Mouse (Mus musculus) megakaryocyte, embryonic 14.5 days (primary cell): ENCODE measurements at regions not wholly inside any gene's neighbourhood (a gene's known extent, or its start where the extent isn't known, plus 50 kb on each side); places are given as distances from the start of the nearest gene placed in this dataset.

Experiments used
- H3K27me3 ChIP-seq: replicated peaks from 2 replicates; pipeline ENCODE3; 2012; ENCODE audit warnings: inconsistent platforms
- H3K36me3 ChIP-seq: replicated peaks from 2 replicates; pipeline ENCODE3; 2012; ENCODE audit warnings: low read length, inconsistent platforms, mixed read lengths
- H3K4me1 ChIP-seq: 2 replicates; pipeline ENCODE4 v1.6.1; 2012; ENCODE audit warnings: inconsistent platforms
- H3K4me3 ChIP-seq: replicated peaks from 2 replicates; pipeline ENCODE3; 2012; ENCODE audit warnings: moderate library complexity, mild to moderate bottlenecking, inconsistent platforms
- H3K9me3 ChIP-seq: 2 replicates; pipeline ENCODE4 v1.6.1; 2012; ENCODE audit warnings: inconsistent platforms
- FLI1 ChIP-seq: IDR thresholded peaks from 2 replicates; pipeline ENCODE4 v1.6.1; 2012; ENCODE audit warnings: low read length, inconsistent platforms, mixed read lengths
- GATA1 ChIP-seq: IDR thresholded peaks from 3 replicates; pipeline ENCODE4 v1.6.1; 2012; ENCODE audit warnings: mixed read lengths, low read length, inconsistent platforms, borderline replicate concordance

GRCm38 (mm10) chr9:52359416-52359815 lies 191.0 kb upstream of the Zc3h12c start:
- no peaks in the 10 kb centered on the region for H3K27me3 ChIP-seq
- no peak overlapping the region for H3K4me3 ChIP-seq
- TF ChIP-seq FLI1 (no peak), GATA1 (no peak)
- peaks cover 65% of the 10 kb centered on the region for H3K4me1 ChIP-seq
- no peaks in the 10 kb centered on the region for H3K9me3 ChIP-seq
- H3K36me3 ChIP-seq: no peaks in the 10 kb centered on the region

- H3K4me1 ChIP-seq: peaks cover 62% of the 10 kb centered on the region
These were observed 188.2 kb upstream of the Zc3h12c start for GRCm38 (mm10) chr9:52356549-52356948.

GRCm38 (mm10) chr9:52355187-52355982 lies 187.0 kb upstream of the Zc3h12c start:
- no peak for TF ChIP-seq FLI1
- TF ChIP-seq GATA1: no peak
- no peaks in the 10 kb centered on the region for H3K27me3 ChIP-seq
- H3K4me1 ChIP-seq: peaks cover 57% of the 10 kb centered on the region
- no peak overlapping the region for H3K4me3 ChIP-seq
- H3K36me3 ChIP-seq: no peaks in the 10 kb centered on the region
- H3K9me3 ChIP-seq: no peaks in the 10 kb centered on the region

More at GRCm38 (mm10) chr9:52356549-52356948, 188.2 kb upstream of the Zc3h12c start:
- Histone ChIP-seq H3K36me3 (no peaks in the 10 kb centered on the region), H3K9me3 (no peaks in the 10 kb centered on the region), H3K4me3 (peak overlapping the region; percentile 69), H3K27me3 (no peaks in the 10 kb centered on the region)
- TF ChIP-seq FLI1: no peak
- no peak for TF ChIP-seq GATA1

GRCm38 (mm10) chr9:52348536-52349527 lies 180.5 kb upstream of the Zc3h12c start:
- TF ChIP-seq FLI1: no peak
- no peak for TF ChIP-seq GATA1
- Histone ChIP-seq H3K4me3 (no peak overlapping the region), H3K36me3 (no peaks in the 10 kb centered on the region), H3K9me3 (no peaks in the 10 kb centered on the region), H3K27me3 (no peaks in the 10 kb centered on the region), H3K4me1 (peaks cover 5% of the 10 kb centered on the region; the same call in 1 of the 2 replicates)

GRCm38 (mm10) chr9:52344177-52344877 lies 176.0 kb upstream of the Zc3h12c start:
- Histone ChIP-seq H3K4me3 (no peak overlapping the region), H3K36me3 (no peaks in the 10 kb centered on the region), H3K9me3 (no peaks in the 10 kb centered on the region), H3K27me3 (no peaks in the 10 kb centered on the region), H3K4me1 (peaks cover 7% of the 10 kb centered on the region; the same call in 1 of the 2 replicates)
- TF ChIP-seq GATA1: no peak
- no peak for TF ChIP-seq FLI1

- no peak overlapping the region for H3K4me3 ChIP-seq
- TF ChIP-seq FLI1 (no peak), GATA1 (no peak)
- peaks cover 17% of the 10 kb centered on the region for H3K4me1 ChIP-seq
- no peaks in the 10 kb centered on the region for H3K36me3 ChIP-seq
- H3K9me3 ChIP-seq: no peaks in the 10 kb centered on the region
- no peaks in the 10 kb centered on the region for H3K27me3 ChIP-seq
These were observed 172.7 kb upstream of the Zc3h12c start for GRCm38 (mm10) chr9:52341029-52341428.

GRCm38 (mm10) chr9:52337786-52338322 lies 169.5 kb upstream of the Zc3h12c start:
- Histone ChIP-seq H3K27me3 (no peaks in the 10 kb centered on the region), H3K36me3 (no peaks in the 10 kb centered on the region), H3K9me3 (no peaks in the 10 kb centered on the region), H3K4me3 (no peak overlapping the region), H3K4me1 (peaks cover 12% of the 10 kb centered on the region)
- no peak for TF ChIP-seq GATA1
- no peak for TF ChIP-seq FLI1

GRCm38 (mm10) chr9:52334767-52335166 lies 166.4 kb upstream of the Zc3h12c start:
- Histone ChIP-seq H3K27me3 (no peaks in the 10 kb centered on the region), H3K4me3 (no peak overlapping the region), H3K36me3 (no peaks in the 10 kb centered on the region), H3K4me1 (peaks cover 24% of the 10 kb centered on the region), H3K9me3 (no peaks in the 10 kb centered on the region)
- TF ChIP-seq GATA1 (no peak), FLI1 (no peak)

- Histone ChIP-seq H3K4me3 (no peak overlapping the region), H3K36me3 (no peaks in the 10 kb centered on the region), H3K4me1 (peaks cover 24% of the 10 kb centered on the region), H3K27me3 (no peaks in the 10 kb centered on the region), H3K9me3 (no peaks in the 10 kb centered on the region)
- TF ChIP-seq FLI1 (no peak), GATA1 (no peak)
These were observed 165.5 kb upstream of the Zc3h12c start for GRCm38 (mm10) chr9:52333884-52334283.
